Mouse (Mus musculus) v-Abl transformed pro-B cells (cell line): ENCODE data around the gene Lama1.

Experiments
- in situ Hi-C, 2 experiments: fragments of 400-800 bp; cut with MboI; formaldehyde crosslinking; loops; one replicate each; pipeline ENCODE4 v1.15.1; 2025; ENCODE audit not compliant: unreplicated experiment in 2 of 2

Lama1 gene

DNA sequence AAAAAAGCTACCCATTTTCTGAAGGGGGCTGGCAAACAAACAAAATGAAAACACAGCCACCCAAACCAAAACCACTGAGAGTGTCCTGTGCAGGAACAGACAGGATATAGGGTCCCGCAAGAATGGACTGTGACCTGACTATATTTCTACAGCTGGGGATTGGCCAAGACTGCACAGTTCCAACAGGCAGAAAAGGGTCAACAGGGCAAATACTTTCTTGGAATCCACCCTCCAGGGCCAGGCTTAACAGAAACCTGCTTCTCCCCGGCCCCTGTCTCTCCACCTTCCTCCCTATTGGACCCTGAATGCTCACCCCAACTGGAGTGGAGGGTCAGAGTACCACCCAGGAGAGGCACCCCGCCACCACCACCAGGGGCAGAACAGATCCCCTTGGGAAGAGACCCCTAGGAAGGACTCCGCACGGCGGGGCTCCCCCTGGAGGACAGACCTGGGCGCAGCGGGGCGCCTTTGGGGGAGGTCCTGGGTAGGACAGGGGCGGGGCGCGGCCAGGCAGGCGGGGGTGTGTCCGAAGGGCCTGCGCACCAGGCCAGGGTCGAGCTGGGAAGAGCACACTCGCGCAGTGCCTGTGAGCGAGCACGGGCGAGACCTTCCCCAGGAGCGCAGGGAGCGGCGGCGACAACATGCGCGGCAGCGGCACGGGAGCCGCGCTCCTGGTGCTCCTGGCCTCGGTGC lies at the start of gene Lama1:
Lama1 (plus strand) TSS at position 566 of the 693 bp plus-strand sequence.
- in situ Hi-C loops = no loop called here

DNA sequence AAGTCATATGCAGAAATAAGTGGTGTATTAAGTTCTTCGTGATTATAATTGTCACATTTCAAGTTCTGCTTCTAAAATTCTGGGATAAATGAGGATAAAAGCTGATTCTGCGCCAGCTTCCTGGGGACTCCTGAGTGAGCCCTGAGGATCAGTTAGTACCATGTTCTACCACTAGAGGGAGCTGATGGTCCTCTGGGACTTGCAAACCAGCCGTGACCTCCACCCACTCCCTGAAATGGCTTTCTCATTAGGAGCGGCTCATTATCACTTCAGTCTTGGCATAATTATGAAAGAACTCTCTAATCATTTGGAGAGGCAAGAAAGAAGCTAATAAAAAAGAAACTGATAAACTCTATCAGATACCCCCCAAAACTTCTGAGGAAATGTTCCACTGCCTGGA lies 45.6 kb upstream of the Lama1 start:
- in situ Hi-C loops = no loop called here

DNA sequence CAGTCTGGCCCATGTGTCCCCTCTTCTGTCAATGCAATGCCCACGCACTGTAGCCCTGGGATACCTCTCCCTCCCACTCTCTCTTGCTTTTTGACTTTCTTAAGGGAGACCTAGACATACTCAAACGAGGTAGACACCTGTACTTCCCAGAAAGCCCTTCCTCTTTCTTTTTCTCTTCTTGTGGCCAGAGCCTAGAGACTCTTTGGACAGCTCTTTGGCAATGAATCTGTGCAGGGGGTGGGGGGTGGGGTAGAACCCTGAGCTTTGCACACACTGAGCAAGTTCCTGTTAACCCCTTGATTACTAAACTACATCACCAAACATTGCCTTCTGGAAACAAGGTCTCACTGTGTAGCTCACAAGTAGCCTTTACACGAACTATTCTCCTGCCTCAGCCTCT lies 32.8 kb upstream of the Lama1 start:
- in situ Hi-C loops = no loop called here

DNA sequence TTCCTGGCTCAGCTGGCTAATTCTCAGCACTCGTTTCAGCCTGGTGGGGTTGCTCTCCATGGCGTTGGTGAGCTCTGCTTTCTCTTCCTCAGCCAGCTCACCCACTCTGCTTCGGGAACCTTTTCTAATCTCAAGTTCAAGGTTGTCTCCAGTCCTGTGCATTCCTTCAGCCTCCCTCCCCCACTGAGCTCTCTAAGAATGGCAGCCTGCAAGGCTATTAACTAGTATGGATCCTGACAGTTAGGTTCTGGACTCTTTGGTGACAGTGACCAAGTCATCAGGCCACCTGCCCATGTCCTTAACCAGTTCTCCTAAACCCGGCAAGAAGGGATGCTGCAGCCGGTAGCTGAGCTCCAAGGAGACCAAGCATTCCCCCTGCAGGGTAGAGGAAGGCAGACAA lies 30.1 kb upstream of the Lama1 start:
- in situ Hi-C loops = no loop called here

DNA sequence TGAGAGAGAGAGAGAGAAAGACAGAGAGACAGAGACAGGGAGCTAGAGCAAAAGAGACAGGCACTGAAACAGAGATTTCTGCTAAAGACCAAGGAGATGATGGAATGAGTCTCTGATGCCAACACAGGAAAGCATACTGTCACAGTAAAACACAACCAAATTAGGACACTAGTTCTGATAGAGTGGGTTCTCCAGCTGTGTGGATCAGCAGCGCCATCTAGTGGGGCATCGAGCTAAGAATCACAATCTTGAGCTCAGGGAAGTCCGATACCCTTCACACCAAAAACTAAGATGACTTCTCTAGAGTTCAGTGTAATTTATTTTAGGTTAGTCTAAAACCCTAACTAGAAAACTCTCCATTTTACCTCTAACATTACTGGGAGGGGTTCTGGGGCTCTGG lies 29.1 kb upstream of the Lama1 start:
- in situ Hi-C loops = no loop called here

DNA sequence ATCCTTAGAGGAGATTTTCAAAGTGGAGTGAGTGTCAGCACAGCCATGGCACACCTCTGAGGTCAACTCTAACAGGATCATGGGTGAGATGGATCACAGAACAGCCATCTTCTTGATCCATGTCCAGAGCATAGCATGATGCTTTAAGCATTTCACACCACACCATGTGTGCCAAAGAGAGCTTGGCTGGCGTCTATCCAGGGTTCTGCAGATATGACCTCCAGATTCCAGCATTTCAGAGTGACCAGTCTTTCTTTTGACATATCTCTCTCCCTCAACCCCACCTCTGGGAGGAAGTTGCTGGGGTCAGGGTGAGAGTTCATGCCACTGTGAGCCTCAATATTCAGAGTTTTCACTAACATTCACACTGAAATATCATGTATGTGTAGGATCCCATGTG lies 18.5 kb upstream of the Lama1 start:
- in situ Hi-C loops = no loop called here

DNA sequence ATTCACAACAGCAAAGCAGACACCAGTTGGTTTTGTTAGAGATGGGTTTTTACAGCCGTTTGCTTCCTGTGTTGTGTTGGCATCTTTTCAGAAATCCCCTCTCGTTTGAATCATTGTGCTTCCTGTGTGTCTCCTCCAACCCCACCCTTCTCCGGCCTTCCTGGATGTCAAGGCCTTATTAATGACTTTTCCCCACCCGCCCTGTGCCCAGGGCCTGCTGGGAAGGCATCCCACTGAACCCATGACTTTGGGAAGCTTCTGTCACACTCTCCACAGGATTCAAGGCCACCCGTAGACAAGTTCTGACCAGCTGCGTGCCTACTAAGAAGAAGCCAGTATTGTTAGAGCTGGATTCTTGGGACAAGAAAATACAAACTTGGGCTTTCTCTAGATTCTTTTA lies 16.0 kb upstream of the Lama1 start:
- in situ Hi-C loops = no loop called here

DNA sequence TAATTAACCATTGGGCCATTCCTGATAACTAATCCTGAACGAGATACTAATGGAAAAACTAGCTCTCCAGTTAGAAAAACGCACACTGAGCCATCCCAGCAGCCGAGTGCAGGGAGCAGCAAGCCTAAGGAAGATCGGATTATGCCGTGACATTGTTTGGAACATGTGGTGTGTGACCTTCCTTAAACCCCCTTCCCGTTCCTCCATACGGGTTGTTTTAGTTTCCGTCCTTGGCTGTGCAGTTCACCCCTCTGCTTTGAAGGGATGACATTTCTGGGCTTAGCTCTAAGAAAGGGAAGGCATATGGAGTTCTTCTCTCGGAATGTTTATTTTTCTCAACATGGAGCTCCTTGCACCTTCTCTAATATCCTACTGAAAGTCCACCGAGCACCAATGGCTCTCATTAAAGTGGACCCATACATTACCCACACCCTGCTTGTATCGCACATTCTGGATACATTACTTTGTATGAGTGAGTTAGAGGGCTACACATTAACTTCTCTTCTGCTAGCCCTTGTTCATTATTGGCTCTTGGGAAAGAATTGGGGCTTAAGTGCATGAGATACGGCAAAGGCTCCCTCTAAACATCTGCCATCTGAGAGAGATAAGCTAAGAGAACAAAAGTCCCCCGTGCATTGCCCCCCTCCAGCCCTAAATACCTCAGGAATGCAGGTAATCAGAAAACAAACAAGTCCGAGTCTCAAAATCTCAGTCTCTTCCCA lies 11.9 kb upstream of the Lama1 start:
- in situ Hi-C loops = no loop called here

DNA sequence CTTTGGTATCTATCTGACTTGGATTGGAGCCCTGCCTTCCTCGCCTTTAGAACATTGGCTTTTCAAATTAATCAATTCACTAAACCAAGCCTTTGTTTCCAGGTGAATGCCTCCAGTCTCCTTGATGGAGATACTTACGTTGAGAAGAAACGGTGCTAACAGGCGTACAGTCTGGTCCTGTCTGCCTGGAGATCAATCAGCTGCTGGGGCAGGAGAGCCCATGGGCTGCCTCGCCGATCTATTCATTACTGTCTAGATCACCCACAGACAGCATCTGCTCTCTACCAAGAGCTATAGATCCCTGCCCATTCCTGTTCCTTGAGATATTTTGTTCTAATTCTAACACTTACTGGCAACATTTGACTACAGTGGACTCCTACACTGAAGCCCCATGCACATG lies 9.6 kb upstream of the Lama1 start:
- in situ Hi-C loops = no loop called here

DNA sequence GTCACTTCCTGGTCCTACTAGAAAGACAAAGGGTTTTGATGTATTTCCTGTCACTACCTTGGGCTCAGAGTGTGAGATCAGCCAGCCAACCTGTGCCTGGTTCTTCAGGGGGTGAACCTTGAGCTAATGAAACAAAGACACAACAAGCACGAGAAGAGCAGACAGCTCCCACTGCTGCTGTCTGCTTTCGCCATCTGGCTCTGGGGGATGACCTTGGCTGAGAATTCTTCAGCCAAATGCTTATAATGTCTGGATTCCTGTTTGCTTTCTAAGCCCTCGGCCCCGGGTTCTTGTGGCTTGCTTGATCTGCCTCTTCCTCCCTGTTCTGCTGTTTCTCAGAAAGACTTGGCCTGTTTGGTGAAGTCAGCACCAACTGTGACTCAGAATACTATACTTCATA lies 6.4 kb upstream of the Lama1 start:
- in situ Hi-C loops = no loop called here

DNA sequence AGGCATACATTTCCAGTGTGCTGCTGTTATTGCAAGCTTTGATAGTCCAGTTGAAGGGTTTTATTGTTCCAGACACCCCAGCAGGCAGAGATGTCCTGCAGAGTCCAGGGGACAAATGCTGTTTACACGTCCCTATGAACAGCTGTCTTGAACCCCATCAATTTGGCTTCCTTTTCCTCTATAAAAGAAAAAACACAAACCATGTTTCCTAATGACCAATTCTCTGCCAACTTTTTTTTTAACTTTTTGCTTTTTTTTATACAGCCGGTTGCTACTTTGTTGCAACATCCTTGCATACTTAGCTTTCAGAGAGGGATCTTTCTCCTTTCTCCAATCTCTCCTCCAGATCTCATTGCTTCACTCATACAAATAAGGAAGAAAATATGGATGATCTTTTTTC lies 4.4 kb upstream of the Lama1 start:
- in situ Hi-C loops = no loop called here

DNA sequence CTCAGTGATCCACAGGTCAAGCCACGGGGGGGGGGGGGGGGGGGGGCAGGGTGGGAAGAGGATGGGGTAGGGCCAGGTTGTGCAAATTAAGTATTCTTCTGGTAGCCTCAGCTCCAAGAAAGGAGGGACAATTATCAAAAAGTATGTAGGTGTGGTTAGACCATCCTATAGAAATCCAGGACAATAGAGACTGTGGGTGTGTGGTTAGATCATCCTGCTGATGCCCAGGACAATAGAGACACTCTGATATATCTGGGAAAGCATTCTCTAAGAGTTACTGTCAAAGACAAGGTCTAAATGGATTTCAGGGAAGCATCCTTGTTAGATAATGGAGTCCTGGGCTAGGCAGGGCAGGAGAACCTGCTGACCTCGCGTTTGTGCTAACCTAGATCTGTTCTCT lies 3.2 kb upstream of the Lama1 start:
- in situ Hi-C loops = no loop called here

DNA sequence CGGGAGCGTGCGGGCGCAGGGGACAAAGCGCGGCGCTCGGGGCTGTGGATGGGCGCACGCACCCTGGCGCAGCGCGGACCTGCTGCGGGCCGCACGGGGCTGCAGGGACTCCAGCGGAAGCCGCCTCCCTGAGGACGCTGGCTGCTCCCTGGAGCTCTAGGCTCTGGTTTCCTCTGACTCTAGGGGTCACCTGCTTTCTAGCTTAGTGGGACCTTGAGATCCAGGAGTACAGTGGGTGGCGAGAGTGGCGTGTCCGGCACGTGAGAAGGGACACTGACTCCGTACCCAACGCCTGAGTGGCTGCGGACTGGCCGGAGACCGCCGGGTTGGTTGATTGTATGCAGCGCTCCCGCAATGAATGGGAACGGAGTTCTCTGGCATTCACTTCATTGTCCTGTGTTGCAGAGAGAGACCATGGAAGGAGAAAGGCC lies 417 bp downstream of the Lama1 start:
- in situ Hi-C loops = no loop called here

DNA sequence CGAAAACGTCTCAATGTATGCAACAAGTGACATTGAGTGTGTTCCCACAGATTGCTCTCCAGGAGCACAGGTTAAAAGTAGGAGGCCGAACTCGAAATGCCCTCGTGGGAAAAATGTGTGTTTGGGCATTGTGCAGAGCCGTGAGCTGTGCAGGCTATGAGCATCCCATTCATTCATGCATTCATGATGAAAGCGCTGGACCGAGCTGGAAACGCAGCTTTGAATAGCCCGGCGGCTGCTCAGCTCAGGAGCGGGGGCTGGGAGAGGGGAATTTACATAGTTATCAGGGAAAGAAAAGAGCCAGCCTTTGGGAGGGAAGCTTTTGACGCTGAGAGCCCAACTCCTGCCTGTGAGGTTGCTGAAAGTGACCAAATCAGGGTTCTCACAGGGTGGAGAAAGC lies 1.2 kb downstream of the Lama1 start:
- in situ Hi-C loops = no loop called here

DNA sequence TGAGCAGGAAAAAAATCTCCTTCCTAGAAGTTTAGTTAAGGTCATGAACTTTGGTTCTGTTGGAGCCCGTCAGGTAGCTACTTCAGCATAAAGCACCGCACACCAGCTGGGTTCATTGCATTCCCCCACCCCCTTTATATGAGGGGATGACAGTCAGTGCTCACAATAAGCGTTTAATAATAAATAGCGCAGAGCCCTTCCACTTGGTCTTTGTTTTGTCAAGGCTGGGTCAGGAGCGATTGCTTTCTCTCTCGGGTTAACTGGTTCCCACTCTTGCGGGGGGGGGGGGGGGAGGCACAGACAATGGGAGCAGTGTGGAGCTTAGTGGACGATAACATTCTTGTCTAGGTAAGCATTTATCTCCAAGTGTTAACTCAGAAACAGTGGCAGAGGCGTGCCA lies 4.7 kb downstream of the Lama1 start:
- in situ Hi-C loops = no loop called here

DNA sequence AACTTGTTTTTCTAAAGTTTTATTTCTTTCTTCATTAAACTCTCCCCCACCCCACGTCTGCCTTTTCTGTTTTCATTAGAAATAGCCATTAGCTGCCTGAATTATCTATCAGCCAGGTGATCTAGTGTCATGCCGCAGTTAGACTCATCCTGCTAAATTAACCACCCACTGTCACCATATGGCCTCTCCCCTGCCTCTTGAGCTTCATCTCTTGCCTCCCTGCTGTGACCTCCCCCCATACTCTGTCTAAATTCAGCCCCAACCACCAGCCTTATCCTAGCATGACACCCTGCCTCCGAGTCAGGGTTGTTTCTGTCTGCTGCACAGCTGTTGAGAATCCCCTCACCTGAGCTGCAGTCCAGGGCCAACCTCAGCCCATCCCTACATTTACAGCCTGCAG lies 5.9 kb downstream of the Lama1 start:
- in situ Hi-C loops = no loop called here

DNA sequence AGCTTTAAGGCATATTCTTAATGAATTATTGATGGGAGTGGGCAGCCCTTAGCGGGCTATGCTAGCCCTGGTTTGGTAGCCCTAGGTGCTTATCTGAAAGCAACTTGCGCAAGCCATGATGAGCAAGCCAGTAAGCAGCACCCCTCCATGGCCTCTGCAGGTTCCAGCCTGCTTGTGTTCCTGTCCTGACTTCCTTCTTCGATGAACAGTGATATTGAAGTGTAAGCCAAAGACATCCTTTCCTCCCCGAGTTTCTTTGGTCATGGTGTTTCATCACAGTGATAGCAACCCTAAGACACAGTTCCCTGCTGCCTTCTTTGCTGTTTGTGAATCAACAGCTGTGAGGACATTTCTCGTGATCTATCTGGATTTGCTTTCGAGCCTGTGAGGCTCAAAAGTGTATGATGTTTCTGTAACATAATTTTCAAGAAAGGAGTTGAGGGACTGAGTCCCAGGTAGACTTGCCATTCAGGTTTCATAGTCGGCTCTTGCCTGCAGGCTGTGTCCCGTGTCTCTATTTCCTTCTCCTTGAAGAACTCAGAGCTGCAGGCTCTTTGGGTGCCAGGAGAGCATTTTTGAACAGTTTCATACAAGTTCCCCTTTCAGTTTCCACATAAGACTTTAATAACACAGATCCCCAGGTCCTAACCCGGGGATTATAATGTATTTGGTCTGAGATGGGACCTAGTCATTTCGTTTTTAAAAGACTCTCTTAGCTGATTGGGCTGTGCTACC lies 8.1 kb downstream of the Lama1 start:
- in situ Hi-C loops = no loop called here

DNA sequence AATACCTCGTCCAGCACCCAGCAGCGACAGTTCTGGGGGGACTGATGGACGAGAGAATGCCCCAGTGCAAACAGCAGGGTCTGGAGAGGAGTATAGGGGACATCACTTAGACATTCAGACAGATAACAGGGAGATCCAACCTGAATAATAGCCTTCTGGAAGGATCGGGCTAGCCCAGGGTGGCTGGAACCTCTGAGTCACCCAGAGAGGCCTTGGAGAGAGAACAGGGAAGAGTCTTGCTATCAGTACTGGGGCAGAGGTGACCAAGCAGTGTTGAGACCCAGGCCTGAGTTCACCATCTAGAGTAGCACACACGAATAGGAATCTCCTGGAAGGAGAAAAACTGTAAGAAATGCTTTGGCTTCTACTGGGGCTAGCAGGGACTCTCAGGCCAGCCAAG lies 9.3 kb downstream of the Lama1 start:
- in situ Hi-C loops = no loop called here

DNA sequence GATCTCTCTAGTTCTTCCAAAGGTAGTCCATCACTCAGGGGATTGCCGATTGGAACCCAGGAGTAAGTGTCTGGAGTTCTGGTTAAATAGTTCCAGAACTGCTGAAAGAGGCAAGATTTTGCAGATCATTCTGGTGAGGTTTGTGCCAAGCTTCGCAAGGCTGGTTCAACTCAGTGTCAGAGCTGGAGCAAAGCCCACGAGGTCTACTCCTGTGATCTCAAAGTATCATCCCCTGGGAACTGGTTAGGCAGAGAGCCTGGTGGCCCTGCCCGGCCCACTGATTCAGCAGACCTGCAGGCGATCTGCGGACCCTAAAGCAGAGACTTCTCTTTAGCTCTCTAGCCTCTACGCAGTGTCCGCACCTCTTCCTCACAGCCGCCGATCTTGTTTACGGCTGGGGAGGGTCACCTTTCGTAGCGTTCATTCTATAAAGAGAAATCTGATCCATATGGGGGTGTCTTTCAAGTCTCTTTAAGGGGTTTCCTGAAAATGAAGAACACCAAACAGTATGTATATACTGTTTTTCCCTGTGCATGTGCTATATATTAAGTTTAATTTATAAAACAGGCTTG lies 10.8 kb downstream of the Lama1 start:
- in situ Hi-C loops = no loop called here

DNA sequence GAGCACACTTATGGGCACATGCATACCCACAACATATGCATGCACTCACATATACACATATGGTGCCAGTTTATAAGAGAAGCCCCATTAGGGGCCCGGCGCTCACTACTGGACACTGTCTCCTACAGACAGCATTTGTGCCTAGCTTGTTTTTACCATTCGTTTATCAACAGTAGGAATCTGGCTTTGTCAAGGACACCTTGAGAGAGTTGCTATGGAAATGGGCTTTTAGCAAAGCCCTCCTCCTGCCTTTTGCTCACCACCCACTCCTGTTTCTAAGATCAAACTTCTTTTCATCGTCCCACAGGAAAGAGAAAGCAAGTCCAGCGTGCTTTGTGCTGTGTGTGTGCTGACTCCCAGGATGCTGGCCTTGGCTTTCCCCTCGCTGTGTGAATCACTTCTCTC lies 13.3 kb downstream of the Lama1 start:
- in situ Hi-C loops = no loop called here

DNA sequence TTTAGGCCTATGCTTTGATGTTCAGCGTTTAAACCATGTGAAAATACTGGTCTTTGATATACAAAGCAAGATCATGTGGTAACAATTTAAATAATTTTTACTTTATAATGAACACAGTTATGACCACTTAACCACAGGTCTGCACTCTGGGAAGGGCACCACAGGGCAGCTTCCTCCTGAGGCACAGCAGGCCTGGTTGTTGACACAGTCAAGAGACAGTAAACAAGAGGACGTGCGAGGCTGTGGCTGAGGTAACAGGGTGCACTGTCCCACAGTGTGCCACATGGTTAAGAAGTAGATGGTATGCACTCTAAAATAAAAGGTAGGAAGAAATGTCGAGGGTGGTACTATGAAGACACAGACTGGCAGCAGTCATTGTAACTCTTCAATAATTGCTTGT lies 14.3 kb downstream of the Lama1 start:
- in situ Hi-C loops = no loop called here

DNA sequence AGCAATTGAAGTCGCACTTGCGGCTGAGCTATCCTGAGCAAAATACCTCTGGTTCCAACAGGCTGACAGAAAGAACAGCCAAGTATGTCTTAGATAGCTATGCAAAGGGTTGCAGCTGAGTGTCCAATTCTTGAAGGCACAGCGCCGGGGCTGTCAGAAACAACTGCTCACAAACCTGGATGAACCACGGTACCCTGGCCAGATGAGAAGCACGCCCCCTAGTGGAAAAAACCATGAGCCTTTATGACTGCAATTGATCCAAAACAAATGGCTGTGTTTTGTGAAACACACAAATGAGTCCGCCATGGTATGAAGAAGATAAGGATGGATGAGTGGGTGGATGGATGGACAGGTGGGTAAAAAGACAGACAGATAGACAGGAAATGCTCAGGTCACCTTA lies 15.9 kb downstream of the Lama1 start:
- in situ Hi-C loops = no loop called here
